Mouse (Mus musculus): ENCODE results near the gene Swap70.

DNA sequence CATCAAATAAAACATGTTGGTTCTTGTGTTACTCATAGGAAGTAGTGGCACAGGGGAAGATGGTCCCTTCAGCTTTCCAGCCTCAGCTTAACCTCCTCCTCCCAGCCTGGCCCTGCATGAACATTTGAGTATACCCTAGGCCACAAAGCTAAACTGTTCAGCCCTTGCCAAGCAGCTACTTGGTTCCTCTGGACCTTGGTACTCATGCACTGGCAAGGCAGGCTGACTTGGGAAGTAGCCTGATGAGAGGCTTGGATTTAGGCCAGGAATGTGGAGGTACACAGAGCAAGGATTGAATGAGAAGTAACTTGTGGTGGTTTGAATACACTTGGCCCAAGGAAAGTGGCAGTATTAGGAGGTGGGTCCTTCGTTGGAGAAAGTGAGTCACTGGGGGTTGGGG is 93.8 kb downstream of the Swap70 start:
- TF ChIP-seq CTCF (IDR thresholded peaks at IDR 0.05; ENCODE audit: control insufficient read depth, insufficient read depth, insufficient replicate concordance, low read depth, low read length), result no peak
- no peak for TF ChIP-seq POLR2A (IDR thresholded peaks at IDR 0.05; ENCODE audit: control insufficient read depth, low read depth, low read length)

All from testis, adult 2 months (tissue).